Mouse (Mus musculus) ES-E14 (cell line): ENCODE results near the gene Actr3b. TPM values are rescaled to one million over a fixed set of nuclear protein-coding genes. Genes with fewer than 3 reads are reported as not detected.

Experiments used
- DNase-seq: peaks from one replicate; pipeline ENCODE4 v3.0.0-alpha.2; 2013; ENCODE audit warnings: low read depth, low spot score
- H3K27ac ChIP-seq: 2 replicates; pipeline ENCODE4 v1.5.1; 2012; ENCODE audit warnings: low read depth, mild to moderate bottlenecking, low read length, moderate library complexity, mixed read lengths; ENCODE audit not compliant: poor library complexity, insufficient read depth, severe bottlenecking
- H3K36me3 ChIP-seq: 2 replicates; pipeline ENCODE4 v1.6.1; 2012; ENCODE audit warnings: mild to moderate bottlenecking, low read length, moderate library complexity, mixed read lengths; ENCODE audit not compliant: control insufficient read depth, poor library complexity, insufficient read depth, severe bottlenecking
- H3K4me1 ChIP-seq, 2 experiments: fragments of 150-350 bp in 1 of 2; sonication (generic) in 1 of 2; 2 replicates each; pipeline ENCODE4 v1.6.1; 2012; ENCODE audit warnings: low read length in 2 of 2, mild to moderate bottlenecking in 1 of 2, mixed read lengths in 1 of 2; ENCODE audit not compliant: control insufficient read depth in 2 of 2, insufficient read depth in 2 of 2, poor library complexity in 1 of 2
- H3K4me3 ChIP-seq, 2 experiments: fragments of 150-350 bp in 1 of 2; sonication (generic) in 1 of 2; 2 replicates each; pipeline ENCODE4 v1.5.1; 2012; ENCODE audit warnings: low read length in 2 of 2, low read depth in 1 of 2, mild to moderate bottlenecking in 1 of 2, mixed read lengths in 1 of 2; ENCODE audit not compliant: insufficient read depth in 1 of 2, poor library complexity in 1 of 2, severe bottlenecking in 1 of 2
- H3K9ac ChIP-seq: 2 replicates; pipeline ENCODE4 v1.6.1; 2012; ENCODE audit warnings: low read depth, mild to moderate bottlenecking, low read length, mixed read lengths; ENCODE audit not compliant: poor library complexity, insufficient read depth, severe bottlenecking
- H3K9me3 ChIP-seq: fragments of 150-350 bp; sonication (generic); 2 replicates; pipeline ENCODE4 v1.6.1; 2012; ENCODE audit warnings: low read depth, mild to moderate bottlenecking, low read length; ENCODE audit not compliant: control insufficient read depth, insufficient read depth
- CHD2 ChIP-seq: IDR thresholded peaks from 2 replicates; pipeline ENCODE4 v1.6.1; 2014; ENCODE audit warnings: mild to moderate bottlenecking, low read depth, low read length, inconsistent platforms
- HCFC1 ChIP-seq: IDR thresholded peaks from 2 replicates; pipeline ENCODE4 v1.6.1; 2012; ENCODE audit warnings: low read length, inconsistent platforms, borderline replicate concordance; ENCODE audit not compliant: insufficient read depth
- MAFK ChIP-seq: IDR thresholded peaks from 2 replicates; pipeline ENCODE4 v1.6.1; 2014; ENCODE audit warnings: mild to moderate bottlenecking, low read depth, low read length, inconsistent platforms; ENCODE audit not compliant: insufficient read depth
- ZC3H11A ChIP-seq: IDR thresholded peaks from 2 replicates; pipeline ENCODE4 v1.6.1; 2012; ENCODE audit warnings: low read depth, mild to moderate bottlenecking, inconsistent platforms, low read length, borderline replicate concordance
- ZNF384 ChIP-seq: IDR thresholded peaks from 2 replicates; pipeline ENCODE4 v1.6.1; 2012; ENCODE audit warnings: low read depth, low read length, inconsistent platforms
- in situ Hi-C, 2 experiments: fragments of 600-800 bp; cut with MboI; formaldehyde crosslinking; loops; one replicate each; pipeline ENCODE4 v1.15.1; 2025; ENCODE audit warnings: low sequenced_read_pairs in 2 of 2, inconsistent platforms in 1 of 2; ENCODE audit not compliant: unreplicated experiment in 2 of 2
- total RNA-seq: library from RNA; depleted of rRNA; stranded (reverse); fragments of 300-350 nt; gene quantifications from 2 replicates; pipeline ENCODE4 v1.2.3, GENCODE M21; 2012

Actr3b gene
- total RNA-seq, 1 experiment = 9.6 TPM

GRCm38 (mm10) chr5:25797776-25798175 is 38.0 kb downstream of the Actr3b start:
- TF ChIP-seq MAFK = no peak
- Histone ChIP-seq H3K27ac (no peak overlapping the region), H3K4me1 (peaks cover 0 to 2% of the 10 kb centered on the region in 2 experiments; a peak in 1 of 4 replicates), H3K9me3 (no peaks in the 10 kb centered on the region), H3K4me3 (no peak overlapping the region), H3K36me3 (no peaks in the 10 kb centered on the region; the same call in 1 of the 2 replicates), H3K9ac (no peak overlapping the region)
- no peak for DNase-seq
- in situ Hi-C loops = no loop called here

DNA sequence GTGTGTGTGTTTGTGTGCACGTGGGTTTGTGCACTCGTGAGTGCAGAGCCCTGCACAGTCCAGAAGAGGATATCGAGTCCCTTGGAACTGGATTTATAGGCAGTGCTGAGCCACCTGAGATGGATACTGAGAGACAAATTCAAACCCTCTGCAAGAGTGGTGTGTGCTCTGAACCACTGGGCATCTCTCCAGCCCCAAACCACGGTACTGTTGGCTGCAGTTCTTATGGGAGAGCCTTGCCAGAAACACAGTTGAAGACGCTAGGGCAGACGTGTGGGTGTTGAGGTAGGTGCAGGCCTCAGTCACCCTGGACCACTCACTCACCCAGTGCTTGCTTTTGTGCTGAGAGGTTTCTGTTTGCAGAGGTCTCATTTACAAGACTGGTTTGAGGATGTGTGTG is 41.1 kb downstream of the Actr3b start:
- no peaks in the 10 kb centered on the region; the same call in 1 of the 2 replicates for H3K36me3 ChIP-seq
- H3K9me3 ChIP-seq = no peaks in the 10 kb centered on the region
- no peak overlapping the region for H3K9ac ChIP-seq
- no peak for DNase-seq
- no peak overlapping the region for H3K27ac ChIP-seq
- no peak for TF ChIP-seq MAFK
- no peak for TF ChIP-seq HCFC1
- no peak for TF ChIP-seq ZC3H11A
- TF ChIP-seq ZNF384 = no peak
- TF ChIP-seq CHD2 = no peak
- no peak overlapping the region for H3K4me3 ChIP-seq
- in situ Hi-C loops = no loop called here
- H3K4me1 ChIP-seq = no peaks in the 10 kb centered on the region

DNA sequence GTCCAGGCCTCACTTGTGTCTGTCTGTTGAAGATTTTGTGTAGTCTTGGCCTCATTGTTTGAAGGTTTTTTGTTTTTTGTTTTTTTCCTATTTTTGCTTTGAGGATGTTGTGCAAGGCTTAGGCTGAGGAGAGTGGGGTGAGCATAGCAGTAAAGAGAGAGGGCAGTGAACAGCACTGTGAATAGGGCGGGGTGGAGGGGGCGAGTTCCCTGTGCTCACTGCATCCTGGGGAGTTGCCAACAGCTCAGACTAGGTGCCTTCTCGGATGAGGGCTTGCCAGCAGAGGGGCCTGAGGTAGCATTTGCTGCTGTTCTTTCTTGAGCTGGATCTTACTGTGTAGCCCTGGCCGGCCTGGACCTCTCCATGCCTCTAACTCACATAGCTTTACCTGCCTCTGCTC is 41.9 kb downstream of the Actr3b start:
- in situ Hi-C loops = no loop called here

GRCm38 (mm10) chr5:25804569-25804968 is 44.8 kb downstream of the Actr3b start:
- TF ChIP-seq CHD2 (no peak), HCFC1 (no peak), MAFK (no peak), ZC3H11A (no peak), ZNF384 (no peak)
- H3K9ac ChIP-seq = no peak overlapping the region
- in situ Hi-C loops = no loop called here
- no peaks in the 10 kb centered on the region for H3K9me3 ChIP-seq
- H3K4me1 ChIP-seq = no peaks in the 10 kb centered on the region
- no peaks in the 10 kb centered on the region; the same call in 1 of the 2 replicates for H3K36me3 ChIP-seq
- no peak for DNase-seq
- H3K27ac ChIP-seq = no peak overlapping the region
- no peak overlapping the region for H3K4me3 ChIP-seq

More for the DNA sequence above, 41.9 kb downstream of the Actr3b start:
- no peak for TF ChIP-seq ZNF384
- no peak for TF ChIP-seq MAFK
- TF ChIP-seq CHD2 = no peak
- no peak for TF ChIP-seq HCFC1
- no peak for TF ChIP-seq ZC3H11A
- H3K27ac ChIP-seq = no peak overlapping the region
- no peak for DNase-seq
- no peak overlapping the region for H3K9ac ChIP-seq
- no peaks in the 10 kb centered on the region for H3K9me3 ChIP-seq
- no peaks in the 10 kb centered on the region for H3K4me1 ChIP-seq
- H3K4me3 ChIP-seq = no peak overlapping the region
- H3K36me3 ChIP-seq = no peaks in the 10 kb centered on the region; the same call in 1 of the 2 replicates

DNA sequence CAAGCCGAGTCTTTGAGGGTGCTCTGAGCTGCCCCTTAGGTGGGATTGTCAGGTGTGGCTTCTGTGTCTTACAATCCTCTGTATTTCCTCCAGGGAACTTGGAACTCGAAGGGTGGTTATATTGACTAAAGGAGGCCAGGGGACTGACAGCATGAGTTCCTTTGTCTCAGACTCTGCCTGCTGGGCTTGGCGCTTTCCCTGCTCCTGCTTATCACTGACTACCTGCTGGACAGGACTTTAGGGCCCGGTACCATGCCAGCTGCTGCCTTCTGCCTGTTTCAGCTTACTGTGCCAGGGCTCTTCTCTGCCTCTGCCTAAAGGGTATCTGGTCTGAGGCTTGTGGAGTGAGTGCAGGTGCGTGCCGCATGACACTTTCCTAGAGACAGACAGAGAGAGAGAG is 53.1 kb downstream of the Actr3b start:
- no peaks in the 10 kb centered on the region; the same call in 1 of the 2 replicates for H3K36me3 ChIP-seq
- no peaks in the 10 kb centered on the region for H3K4me1 ChIP-seq
- TF ChIP-seq ZC3H11A (no peak), HCFC1 (no peak)
- H3K27ac ChIP-seq = no peak overlapping the region
- in situ Hi-C loops = no loop called here
- no peaks in the 10 kb centered on the region for H3K9me3 ChIP-seq
- DNase-seq = no peak
- no peak overlapping the region for H3K4me3 ChIP-seq
- H3K9ac ChIP-seq = no peak overlapping the region
